Mouse (Mus musculus) heart, postnatal 0 days (tissue): ENCODE measurements around the gene Gm4559.

Experiments
- CTCF ChIP-seq: IDR thresholded peaks from 2 replicates; pipeline ENCODE4 v1.5.1; 2016; ENCODE audit warnings: antibody characterized with exemption, control low read depth, low read depth
- EP300 ChIP-seq: IDR thresholded peaks from 2 replicates; pipeline ENCODE4 v1.6.1; 2016; ENCODE audit warnings: antibody characterized with exemption, low read depth

DNA sequence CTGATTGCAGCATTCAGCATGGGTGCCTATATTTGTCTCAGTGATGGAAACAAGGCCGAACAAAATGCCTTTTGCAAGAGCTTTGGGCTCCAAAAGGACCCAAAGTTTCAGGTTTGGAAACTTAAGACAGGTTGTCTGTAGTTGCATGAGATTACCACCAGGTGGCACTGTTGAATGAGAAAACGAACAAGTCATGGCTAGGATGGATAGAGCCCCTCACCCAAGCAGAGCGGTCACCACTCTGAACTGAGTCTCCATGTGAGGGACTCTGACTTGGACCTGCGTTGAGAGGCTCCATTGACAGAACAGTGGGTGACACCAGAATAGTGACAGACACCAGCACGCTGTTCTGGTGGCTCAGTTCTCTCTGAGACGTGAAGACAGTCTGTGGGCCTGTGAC, 42.4 kb upstream of the Gm4559 start:
- TF ChIP-seq CTCF = peak; percentile 79
- TF ChIP-seq EP300 = no peak
